Mouse (Mus musculus): ENCODE measurements around the gene Tiam1.

- TF ChIP-seq CTCF (IDR thresholded peaks at IDR 0.05; ENCODE audit: low read depth, low read length) (no peak), GATA2 (IDR thresholded peaks at IDR 0.05; ENCODE audit: borderline replicate concordance, low read depth, low read length) (no peak)
Observed at GRCm38 (mm10) chr16:89917404-89917803, 226.2 kb downstream of the Tiam1 start.
